Mouse (Mus musculus): Measurements from ENCODE around the gene Mrtfb. TPM values are rescaled to one million over a fixed set of nuclear protein-coding genes. Genes with fewer than 3 reads are reported as not detected.

Gene Mrtfb
- polyA plus RNA-seq, 1 experiment from 2014 or later: 19.8 TPM

GRCm38 (mm10) chr16:13245658-13246057 lies 10.6 kb upstream of the Mrtfb start:
- 23% methylated on average over 4 of the region's 4 CpGs for WGBS
- no peak for ATAC-seq (replicated peaks; ENCODE audit: low FRiP score, low read depth)

DNA sequence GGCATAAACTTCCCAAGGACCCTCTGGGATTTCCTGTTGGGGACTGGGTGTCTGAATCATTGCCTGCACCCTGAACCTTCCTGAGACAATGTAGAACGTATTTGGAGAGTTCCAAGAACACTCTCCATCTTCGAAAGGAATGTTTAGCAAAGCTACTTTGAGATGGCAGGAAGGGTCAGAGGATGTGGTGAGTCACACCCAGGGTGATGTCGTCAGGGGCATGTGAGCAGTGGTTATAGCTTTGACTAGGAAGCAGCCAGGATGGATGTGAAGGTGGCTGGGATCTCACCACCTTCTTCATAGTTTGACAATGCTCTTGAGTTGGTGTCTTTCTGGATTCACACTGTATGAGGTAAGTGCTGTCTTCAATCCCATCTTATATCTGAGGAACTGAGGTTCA lies 9.4 kb upstream of the Mrtfb start:
- Histone ChIP-seq H3K4me3 (replicated peaks; ENCODE audit: low read depth, low read length) (no peak overlapping the region), H3K4me2 (ENCODE audit: low read length) (no peak overlapping the region), H3K4me1 (replicated peaks; ENCODE audit: insufficient read depth, low read length) (no peaks in the 10 kb centered on the region), H3K9me3 (replicated peaks; ENCODE audit: low read length) (no peaks in the 10 kb centered on the region), H3K36me3 (ENCODE audit: insufficient read depth, low read length) (no peaks in the 10 kb centered on the region), H3K27me3 (ENCODE audit: insufficient read depth, low read length) (no peaks in the 10 kb centered on the region), H3K27ac (no peak overlapping the region), H3K9ac (ENCODE audit: low read depth, low read length) (no peak overlapping the region)
- ATAC-seq (replicated peaks; ENCODE audit: low FRiP score, low read depth): no peak
- TF ChIP-seq CTCF (IDR thresholded peaks at IDR 0.05; ENCODE audit: low read depth): no peak
- WGBS: 56% methylated on average over 3 of the region's 3 CpGs
- no peak for DNase-seq (ENCODE audit: low spot score)

More at GRCm38 (mm10) chr16:13245658-13246057, 10.6 kb upstream of the Mrtfb start:
- H3K27me3 ChIP-seq (ENCODE audit: insufficient read depth, low read length): no peaks in the 10 kb centered on the region
- no peak overlapping the region for H3K4me3 ChIP-seq (replicated peaks; ENCODE audit: low read depth, low read length)
- no peak overlapping the region for H3K9ac ChIP-seq (ENCODE audit: low read depth, low read length)
- TF ChIP-seq CTCF (IDR thresholded peaks at IDR 0.05; ENCODE audit: low read depth): no peak
- DNase-seq (ENCODE audit: low spot score): peak; percentile 25
- H3K9me3 ChIP-seq (replicated peaks; ENCODE audit: low read length): no peaks in the 10 kb centered on the region
- no peak overlapping the region for H3K4me2 ChIP-seq (ENCODE audit: low read length)
- no peak overlapping the region for H3K27ac ChIP-seq
- no peaks in the 10 kb centered on the region for H3K4me1 ChIP-seq (replicated peaks; ENCODE audit: insufficient read depth, low read length)
- H3K36me3 ChIP-seq (ENCODE audit: insufficient read depth, low read length): no peaks in the 10 kb centered on the region

DNA sequence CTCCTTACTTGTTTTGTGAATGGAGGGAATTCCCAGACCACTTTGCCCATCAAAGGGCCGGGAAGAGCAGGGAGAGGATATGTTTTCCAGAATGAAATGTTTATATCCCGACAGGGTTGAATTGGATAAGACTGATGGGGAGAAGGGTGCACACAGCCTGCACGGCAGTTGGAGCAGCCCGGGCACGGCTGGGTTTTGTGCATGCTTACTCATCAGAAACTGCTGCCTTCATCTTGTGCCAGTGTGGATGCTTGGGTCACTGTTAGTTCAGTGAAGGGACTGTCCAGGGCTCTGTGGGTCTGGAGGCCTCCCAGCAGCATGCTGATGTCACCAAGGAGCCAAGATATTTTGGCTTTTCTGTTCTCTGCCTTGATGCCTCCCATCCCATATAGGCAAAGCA lies 6.2 kb upstream of the Mrtfb start:
- ATAC-seq (replicated peaks; ENCODE audit: low FRiP score, low read depth) (no peak), DNase-seq (ENCODE audit: low spot score) (no peak)
- WGBS: 73% methylated on average over 5 of the region's 5 CpGs
- no peaks in the 10 kb centered on the region for H3K27me3 ChIP-seq (ENCODE audit: insufficient read depth, low read length)
- no peak overlapping the region for H3K4me2 ChIP-seq (ENCODE audit: low read length)
- no peak overlapping the region for H3K9ac ChIP-seq (ENCODE audit: low read depth, low read length)
- no peaks in the 10 kb centered on the region for H3K36me3 ChIP-seq (ENCODE audit: insufficient read depth, low read length)
- H3K4me3 ChIP-seq (replicated peaks; ENCODE audit: low read depth, low read length): no peak overlapping the region
- no peak overlapping the region for H3K27ac ChIP-seq
- TF ChIP-seq CTCF (IDR thresholded peaks at IDR 0.05; ENCODE audit: low read depth): no peak
- H3K4me1 ChIP-seq (replicated peaks; ENCODE audit: insufficient read depth, low read length): no peaks in the 10 kb centered on the region
- H3K9me3 ChIP-seq (replicated peaks; ENCODE audit: low read length): no peaks in the 10 kb centered on the region

- H3K4me2 ChIP-seq (ENCODE audit: low read length): peak overlapping the region; percentile 90
- no peaks in the 10 kb centered on the region for H3K36me3 ChIP-seq (ENCODE audit: insufficient read depth, low read length)
- H3K4me1 ChIP-seq (replicated peaks; ENCODE audit: insufficient read depth, low read length): 0 out of 2 replicates have a peak, but pooled peaks cover 4% of the 10 kb centered on the region
- peak overlapping the region; percentile 93 for H3K27ac ChIP-seq
- no peaks in the 10 kb centered on the region for H3K27me3 ChIP-seq (ENCODE audit: insufficient read depth, low read length)
- H3K9ac ChIP-seq (ENCODE audit: low read depth, low read length): peak overlapping the region; percentile 98
- no peak for TF ChIP-seq CTCF (IDR thresholded peaks at IDR 0.05; ENCODE audit: low read depth)
- no peaks in the 10 kb centered on the region for H3K9me3 ChIP-seq (replicated peaks; ENCODE audit: low read length)
- ATAC-seq (replicated peaks; ENCODE audit: low FRiP score, low read depth): peak; percentile 70
- peak; percentile 35 for DNase-seq (ENCODE audit: low spot score)
- 5% methylated on average over 43 of the region's 64 CpGs for WGBS
- H3K4me3 ChIP-seq (replicated peaks; ENCODE audit: low read depth, low read length): peak overlapping the region; percentile 95
Measured at GRCm38 (mm10) chr16:13256667-13257527, 616 bp downstream of the Mrtfb start.

DNA sequence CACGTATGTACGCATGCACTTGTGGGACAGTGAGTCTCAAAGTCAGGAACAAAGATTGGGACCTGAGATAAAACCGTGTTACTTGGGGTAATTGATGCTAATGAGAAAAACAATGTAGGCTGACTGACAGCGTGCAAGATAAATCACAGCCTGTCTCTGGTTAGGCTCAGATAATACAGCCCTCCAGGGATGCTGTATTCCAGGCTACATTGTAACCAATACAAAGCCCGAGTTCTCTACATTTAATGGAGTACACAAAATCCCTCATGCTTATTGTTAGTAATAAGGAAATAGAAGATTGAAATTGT lies 1.2 kb downstream of the Mrtfb start:
- 35% methylated on average over 5 of the region's 5 CpGs for whole genome bisulfite sequencing

GRCm38 (mm10) chr16:13259026-13259425 lies 2.7 kb downstream of the Mrtfb start:
- Histone ChIP-seq H3K4me3 (replicated peaks; ENCODE audit: low read depth, low read length) (no peak overlapping the region), H3K27ac (no peak overlapping the region), H3K36me3 (ENCODE audit: insufficient read depth, low read length) (no peaks in the 10 kb centered on the region), H3K4me2 (ENCODE audit: low read length) (no peak overlapping the region), H3K4me1 (replicated peaks; ENCODE audit: insufficient read depth, low read length) (0 out of 2 replicates have a peak, but pooled peaks cover 4% of the 10 kb centered on the region), H3K27me3 (ENCODE audit: insufficient read depth, low read length) (no peaks in the 10 kb centered on the region), H3K9me3 (replicated peaks; ENCODE audit: low read length) (no peaks in the 10 kb centered on the region), H3K9ac (ENCODE audit: low read depth, low read length) (no peak overlapping the region)
- no peak for TF ChIP-seq CTCF (IDR thresholded peaks at IDR 0.05; ENCODE audit: low read depth)
- DNase-seq (ENCODE audit: low spot score) (no peak), ATAC-seq (replicated peaks; ENCODE audit: low FRiP score, low read depth) (no peak)
- 88% methylated on average over 2 of the region's 2 CpGs for WGBS

More for the DNA sequence above, 1.2 kb downstream of the Mrtfb start:
- H3K4me2 ChIP-seq (ENCODE audit: low read length): peak overlapping the region; percentile 90
- no peak overlapping the region for H3K27ac ChIP-seq
- ATAC-seq (replicated peaks; ENCODE audit: low FRiP score, low read depth): no peak
- no peak for DNase-seq (ENCODE audit: low spot score)
- no peak for TF ChIP-seq CTCF (IDR thresholded peaks at IDR 0.05; ENCODE audit: low read depth)
- no peaks in the 10 kb centered on the region for H3K36me3 ChIP-seq (ENCODE audit: insufficient read depth, low read length)
- H3K27me3 ChIP-seq (ENCODE audit: insufficient read depth, low read length): no peaks in the 10 kb centered on the region
- no peaks in the 10 kb centered on the region for H3K9me3 ChIP-seq (replicated peaks; ENCODE audit: low read length)
- peak overlapping the region; percentile 95 for H3K4me3 ChIP-seq (replicated peaks; ENCODE audit: low read depth, low read length)
- H3K4me1 ChIP-seq (replicated peaks; ENCODE audit: insufficient read depth, low read length): 0 out of 2 replicates have a peak, but pooled peaks cover 4% of the 10 kb centered on the region
- peak overlapping the region; percentile 98 for H3K9ac ChIP-seq (ENCODE audit: low read depth, low read length)

Data from kidney, postnatal 0 days (tissue).